Mouse (Mus musculus): ENCODE data around the gene Drc3.

- TF ChIP-seq POLR2A (IDR thresholded peaks at IDR 0.05; ENCODE audit: insufficient read depth, low read length) (no peak), CTCF (IDR thresholded peaks at IDR 0.05; ENCODE audit: low read depth, low read length) (no peak)
These were observed 19.7 kb upstream of the Drc3 start for GRCm38 (mm10) chr11:60333461-60333860.

All from ES-Bruce4 (cell line).